Mouse (Mus musculus): ENCODE measurements around the gene Eif5a. TPM values are rescaled to one million over a fixed set of nuclear protein-coding genes. Genes with fewer than 3 reads are reported as not detected.

The Eif5a gene
- polyA plus RNA-seq, 1 experiment = 653 TPM

DNA sequence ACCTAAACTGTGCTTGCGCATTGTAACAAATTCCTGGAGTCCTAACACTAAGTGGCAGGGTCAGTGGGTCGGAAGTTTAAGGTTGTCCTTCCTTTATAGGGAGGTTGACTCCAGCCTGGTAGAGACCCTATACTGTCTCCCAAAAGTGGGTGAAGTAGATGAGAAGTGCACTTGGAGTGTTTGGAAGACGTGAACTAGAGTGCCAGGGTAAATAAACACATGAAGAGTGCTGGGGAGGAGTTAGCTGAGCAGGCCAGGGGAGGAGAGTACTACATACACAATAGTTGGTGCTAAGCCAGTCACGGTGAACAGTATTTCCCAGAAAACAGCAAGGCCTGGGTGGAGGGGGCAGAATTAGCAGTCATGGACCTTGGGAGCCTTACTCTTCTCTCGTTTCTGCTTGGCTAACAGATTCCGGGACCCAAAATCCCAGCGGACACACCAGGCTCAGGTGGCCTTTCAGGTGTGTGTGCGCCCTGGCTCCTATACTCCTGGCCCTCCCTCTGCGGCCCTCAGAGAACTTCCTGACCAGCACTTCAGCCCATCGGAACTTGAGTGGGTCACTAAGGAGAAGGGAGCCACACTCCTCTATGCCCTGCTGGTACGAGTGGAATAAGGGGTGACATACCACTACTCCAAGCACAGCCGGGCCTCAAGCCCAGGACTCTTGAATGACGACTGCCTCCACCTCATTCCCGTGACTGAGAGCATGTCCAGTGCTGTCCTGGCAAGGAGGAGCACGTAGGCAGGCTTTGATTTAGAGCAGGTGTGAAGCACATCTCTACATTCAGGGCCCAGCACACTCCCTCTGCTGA is 8.8 kb downstream of the Eif5a start:
- WGBS = 79% methylated on average over 15 of the region's 15 CpGs
- H3K4me3 ChIP-seq (ENCODE audit: insufficient read depth, low read depth, low read length) = no peak overlapping the region
- no peak for TF ChIP-seq CTCF (IDR thresholded peaks at IDR 0.05; ENCODE audit: insufficient read depth, low read depth, low read length)
- TF ChIP-seq POLR2A (IDR thresholded peaks at IDR 0.05; ENCODE audit: insufficient read depth, low read depth, low read length) = no peak
- no peak overlapping the region for H3K27ac ChIP-seq (ENCODE audit: insufficient read depth, low read depth, low read length)
- H3K4me1 ChIP-seq (ENCODE audit: control insufficient read depth, insufficient read depth, low read length) = peaks cover 20% of the 10 kb centered on the region

DNA sequence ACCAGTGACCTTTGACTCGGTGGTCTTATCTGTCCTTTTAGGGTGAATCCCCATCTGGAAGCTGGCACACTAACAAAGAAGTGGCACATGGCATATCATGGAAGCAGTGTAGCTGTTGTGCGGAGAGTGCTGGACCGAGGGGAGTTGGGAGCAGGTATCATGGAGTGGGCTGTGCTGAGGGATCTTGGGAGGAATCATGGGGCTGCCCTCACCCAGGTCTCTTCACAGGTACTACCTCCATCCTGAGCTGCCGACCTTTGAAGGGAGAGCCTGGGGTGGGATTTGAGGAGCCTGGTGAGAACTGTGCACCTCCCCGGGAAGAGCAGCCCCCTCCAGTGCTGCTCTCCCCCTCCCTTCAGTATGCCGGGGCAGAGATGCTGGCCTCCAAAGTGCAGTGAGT is 10.1 kb downstream of the Eif5a start:
- WGBS = 89% methylated on average over 6 of the region's 6 CpGs
- no peak for TF ChIP-seq POLR2A (IDR thresholded peaks at IDR 0.05; ENCODE audit: insufficient read depth, low read depth, low read length)
- no peak for TF ChIP-seq CTCF (IDR thresholded peaks at IDR 0.05; ENCODE audit: insufficient read depth, low read depth, low read length)
- Histone ChIP-seq H3K4me1 (ENCODE audit: control insufficient read depth, insufficient read depth, low read length) (peaks cover 20% of the 10 kb centered on the region), H3K4me3 (ENCODE audit: insufficient read depth, low read depth, low read length) (no peak overlapping the region), H3K27ac (ENCODE audit: insufficient read depth, low read depth, low read length) (no peak overlapping the region)

- Histone ChIP-seq H3K27ac (ENCODE audit: insufficient read depth, low read depth, low read length) (no peak overlapping the region), H3K4me3 (ENCODE audit: insufficient read depth, low read depth, low read length) (no peak overlapping the region), H3K4me1 (ENCODE audit: control insufficient read depth, insufficient read depth, low read length) (peaks cover 18% of the 10 kb centered on the region)
- WGBS = 90% methylated on average over 17 of the region's 17 CpGs
- TF ChIP-seq POLR2A (IDR thresholded peaks at IDR 0.05; ENCODE audit: insufficient read depth, low read depth, low read length) (no peak), CTCF (IDR thresholded peaks at IDR 0.05; ENCODE audit: insufficient read depth, low read depth, low read length) (no peak)
These were observed 10.8 kb downstream of the Eif5a start for GRCm38 (mm10) chr11:69910781-69911560.

- H3K4me1 ChIP-seq (ENCODE audit: control insufficient read depth, insufficient read depth, low read length) = peaks cover 13% of the 10 kb centered on the region
- no peak overlapping the region for H3K27ac ChIP-seq (ENCODE audit: insufficient read depth, low read depth, low read length)
- H3K4me3 ChIP-seq (ENCODE audit: insufficient read depth, low read depth, low read length) = no peak overlapping the region
- TF ChIP-seq POLR2A (IDR thresholded peaks at IDR 0.05; ENCODE audit: insufficient read depth, low read depth, low read length) = no peak
- TF ChIP-seq CTCF (IDR thresholded peaks at IDR 0.05; ENCODE audit: insufficient read depth, low read depth, low read length) = no peak
- WGBS = 94% methylated on average over 8 of the region's 8 CpGs
These were observed 11.6 kb downstream of the Eif5a start for GRCm38 (mm10) chr11:69910177-69910576.

- TF ChIP-seq POLR2A (IDR thresholded peaks at IDR 0.05; ENCODE audit: insufficient read depth, low read depth, low read length) (no peak), CTCF (IDR thresholded peaks at IDR 0.05; ENCODE audit: insufficient read depth, low read depth, low read length) (no peak)
- Histone ChIP-seq H3K27ac (ENCODE audit: insufficient read depth, low read depth, low read length) (no peak overlapping the region), H3K4me3 (ENCODE audit: insufficient read depth, low read depth, low read length) (no peak overlapping the region), H3K4me1 (ENCODE audit: control insufficient read depth, insufficient read depth, low read length) (peaks cover 8% of the 10 kb centered on the region)
- WGBS = 90% methylated on average over 5 of the region's 5 CpGs
These were observed 12.6 kb downstream of the Eif5a start for GRCm38 (mm10) chr11:69909174-69909573.

- Histone ChIP-seq H3K27ac (ENCODE audit: insufficient read depth, low read depth, low read length) (no peak overlapping the region), H3K4me1 (ENCODE audit: control insufficient read depth, insufficient read depth, low read length) (peaks cover 7% of the 10 kb centered on the region), H3K4me3 (ENCODE audit: insufficient read depth, low read depth, low read length) (no peak overlapping the region)
- WGBS = 86% methylated on average over 11 of the region's 11 CpGs
- no peak for TF ChIP-seq POLR2A (IDR thresholded peaks at IDR 0.05; ENCODE audit: insufficient read depth, low read depth, low read length)
- TF ChIP-seq CTCF (IDR thresholded peaks at IDR 0.05; ENCODE audit: insufficient read depth, low read depth, low read length) = no peak
These were observed 13.1 kb downstream of the Eif5a start for GRCm38 (mm10) chr11:69908645-69909044.

GRCm38 (mm10) chr11:69904311-69904710 is 17.4 kb downstream of the Eif5a start:
- TF ChIP-seq CTCF (IDR thresholded peaks at IDR 0.05; ENCODE audit: insufficient read depth, low read depth, low read length) (no peak), POLR2A (IDR thresholded peaks at IDR 0.05; ENCODE audit: insufficient read depth, low read depth, low read length) (no peak)
- Histone ChIP-seq H3K4me1 (ENCODE audit: control insufficient read depth, insufficient read depth, low read length) (peaks cover 14% of the 10 kb centered on the region), H3K27ac (ENCODE audit: insufficient read depth, low read depth, low read length) (no peak overlapping the region), H3K4me3 (ENCODE audit: insufficient read depth, low read depth, low read length) (no peak overlapping the region)
- WGBS = 93% methylated on average over 9 of the region's 9 CpGs

DNA sequence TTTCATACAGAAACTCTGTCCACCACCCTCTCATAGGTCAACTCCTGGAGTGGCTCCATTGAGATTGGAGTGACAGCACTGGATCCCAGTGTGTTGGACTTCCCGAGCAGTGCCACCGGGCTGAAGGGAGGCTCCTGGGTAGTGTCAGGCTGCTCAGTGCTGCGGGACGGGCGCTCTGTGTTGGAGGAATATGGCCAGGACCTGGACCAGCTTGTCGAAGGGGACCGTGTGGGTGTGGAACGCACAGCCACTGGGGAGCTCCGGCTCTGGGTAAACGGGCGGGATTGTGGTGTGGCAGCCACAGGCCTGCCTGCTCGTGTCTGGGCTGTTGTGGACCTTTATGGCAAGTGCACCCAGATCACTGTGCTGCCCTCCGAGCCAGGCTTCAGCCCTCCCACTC is 18.8 kb downstream of the Eif5a start:
- Histone ChIP-seq H3K4me3 (ENCODE audit: insufficient read depth, low read depth, low read length) (no peak overlapping the region), H3K4me1 (ENCODE audit: control insufficient read depth, insufficient read depth, low read length) (peaks cover 14% of the 10 kb centered on the region), H3K27ac (ENCODE audit: insufficient read depth, low read depth, low read length) (no peak overlapping the region)
- no peak for TF ChIP-seq CTCF (IDR thresholded peaks at IDR 0.05; ENCODE audit: insufficient read depth, low read depth, low read length)
- no peak for TF ChIP-seq POLR2A (IDR thresholded peaks at IDR 0.05; ENCODE audit: insufficient read depth, low read depth, low read length)
- 80% methylated on average over 13 of the region's 13 CpGs for WGBS

- Histone ChIP-seq H3K4me3 (ENCODE audit: insufficient read depth, low read depth, low read length) (peak overlapping the region; percentile 67), H3K27ac (ENCODE audit: insufficient read depth, low read depth, low read length) (no peak overlapping the region), H3K4me1 (ENCODE audit: control insufficient read depth, insufficient read depth, low read length) (peaks cover 14% of the 10 kb centered on the region)
- WGBS = under 1% methylated on average over 39 of the region's 39 CpGs
- TF ChIP-seq CTCF (IDR thresholded peaks at IDR 0.05; ENCODE audit: insufficient read depth, low read depth, low read length) (no peak), POLR2A (IDR thresholded peaks at IDR 0.05; ENCODE audit: insufficient read depth, low read depth, low read length) (no peak)
These were observed 19.8 kb downstream of the Eif5a start for GRCm38 (mm10) chr11:69901993-69902392.

All from olfactory bulb, adult 2 months (tissue).